Mouse (Mus musculus) adipocyte (in vitro differentiated cells): ENCODE measurements around the gene A930009A15Rik.

Experiments
- DNase-seq: peaks from one replicate; pipeline ENCODE4 v3.0.0-alpha.2; 2016; ENCODE audit warnings: low spot score

Gene A930009A15Rik

DNA sequence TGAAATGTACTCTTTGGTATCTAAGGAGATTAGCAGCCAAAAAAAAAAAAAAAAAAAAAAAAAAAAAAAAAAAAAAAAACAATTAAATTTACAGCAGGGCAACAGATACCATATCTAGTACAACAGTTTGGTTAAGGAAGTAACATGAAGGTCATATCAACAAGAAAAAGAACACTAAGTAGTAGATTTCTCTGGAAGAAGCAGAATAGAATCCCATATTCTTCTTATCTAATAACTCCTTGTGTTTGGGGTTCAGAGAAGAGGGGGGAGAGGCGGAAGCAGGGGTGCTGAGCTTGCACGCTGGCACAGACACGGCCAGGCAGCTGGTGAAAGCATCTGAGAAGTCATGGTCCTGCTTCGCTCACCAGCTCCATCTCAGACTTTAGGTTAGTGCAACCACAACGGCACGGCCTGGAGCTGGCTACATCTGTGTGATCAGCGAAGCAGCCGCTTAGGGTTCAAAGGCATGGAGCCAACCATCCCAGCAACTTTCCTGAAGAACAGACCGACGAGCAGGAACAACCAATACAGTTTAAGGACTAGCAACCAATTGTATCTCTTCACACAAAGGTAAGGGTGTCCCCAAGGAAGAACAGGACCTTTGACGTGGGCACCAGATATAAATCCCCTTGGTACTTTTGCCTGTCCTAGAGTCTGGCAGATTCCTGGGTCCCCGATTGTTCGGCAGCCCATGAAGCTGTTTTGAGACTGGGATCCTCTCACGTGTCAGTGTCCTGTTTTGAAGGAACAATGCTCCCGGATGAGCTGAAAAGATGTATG is at the start of gene A930009A15Rik:
Gene A930009A15Rik (plus strand): TSS at position 275 of the 780 bp plus-strand sequence.
- DNase-seq, result no peak

DNA sequence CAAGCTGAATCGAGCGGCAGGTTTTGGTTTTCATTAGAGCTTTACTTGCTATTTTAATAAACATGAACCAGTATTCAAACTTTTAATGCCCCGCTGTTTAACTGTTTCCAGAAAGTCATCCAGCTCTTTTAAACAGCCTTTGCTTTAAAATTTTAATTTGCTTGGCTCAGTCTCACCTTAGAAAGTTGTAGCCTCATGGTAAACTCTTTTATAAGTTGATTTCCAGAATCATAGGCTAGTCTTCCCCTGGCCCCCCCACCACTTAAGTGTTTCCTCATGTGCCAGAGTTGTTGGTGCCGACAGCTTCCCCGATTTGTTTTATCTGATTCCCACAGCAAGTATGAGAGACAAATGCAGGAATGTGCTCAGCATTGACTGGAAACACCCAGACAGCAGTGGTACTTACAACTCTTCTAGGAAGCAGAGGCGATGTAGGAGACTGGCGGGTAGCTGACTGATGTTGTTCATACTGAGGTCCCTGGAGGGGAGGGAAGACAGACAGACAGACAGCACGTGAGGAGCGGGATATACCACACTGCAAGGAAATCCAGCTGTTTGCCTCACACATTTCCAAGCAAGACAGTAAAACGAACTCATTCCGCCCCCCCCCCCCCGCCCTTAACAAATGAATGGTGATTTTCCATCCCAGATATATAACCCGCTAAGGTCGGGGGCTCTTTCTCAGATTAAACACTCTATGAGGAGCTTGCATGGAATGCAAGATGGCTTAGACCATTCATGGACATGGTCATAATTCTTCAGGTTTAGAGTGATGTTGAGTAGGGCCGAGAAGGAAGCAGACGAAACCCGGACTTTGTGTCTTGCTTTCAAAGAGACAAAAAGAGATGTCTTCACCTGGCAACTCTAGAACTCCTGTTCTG is 49.3 kb upstream of the A930009A15Rik start:
- DNase-seq, result no peak

DNA sequence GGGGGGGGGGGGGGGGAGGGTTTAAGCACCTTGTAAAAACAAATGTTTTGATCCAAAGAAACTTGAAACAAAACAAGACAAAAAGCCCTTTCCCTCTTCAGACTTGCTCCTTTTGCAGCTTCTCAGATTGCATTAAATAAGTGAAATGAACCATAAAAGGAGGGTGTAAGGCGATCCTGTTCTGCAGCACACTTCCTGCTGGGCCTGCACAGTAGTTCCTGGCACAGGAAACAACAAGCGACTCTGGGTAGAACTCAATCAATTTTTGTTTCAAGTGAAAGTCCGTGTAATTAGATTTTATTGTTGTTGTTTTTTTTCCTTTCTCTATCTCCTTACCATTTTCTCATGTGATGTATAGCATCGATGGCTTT is 48.7 kb upstream of the A930009A15Rik start:
- DNase-seq, result no peak

DNA sequence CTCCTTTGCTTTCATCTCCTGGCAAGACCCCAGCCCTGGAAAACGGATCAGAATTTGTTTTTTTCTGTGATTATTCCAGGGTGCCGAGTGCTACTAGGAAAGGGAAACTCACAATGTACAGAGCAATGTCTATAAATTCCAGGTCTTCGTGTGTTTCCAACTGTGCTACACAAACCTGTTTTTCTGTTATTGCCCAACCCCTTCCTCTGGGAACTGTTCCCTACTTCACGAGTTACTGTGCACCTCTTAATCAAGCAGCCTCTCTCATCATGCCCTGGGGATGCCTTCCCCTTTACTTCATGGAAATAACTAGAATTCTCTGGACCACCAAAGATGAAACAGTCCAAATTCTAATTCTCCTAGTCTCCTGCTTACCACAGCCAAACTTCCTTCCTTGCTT is 40.9 kb upstream of the A930009A15Rik start:
- DNase-seq, result no peak

DNA sequence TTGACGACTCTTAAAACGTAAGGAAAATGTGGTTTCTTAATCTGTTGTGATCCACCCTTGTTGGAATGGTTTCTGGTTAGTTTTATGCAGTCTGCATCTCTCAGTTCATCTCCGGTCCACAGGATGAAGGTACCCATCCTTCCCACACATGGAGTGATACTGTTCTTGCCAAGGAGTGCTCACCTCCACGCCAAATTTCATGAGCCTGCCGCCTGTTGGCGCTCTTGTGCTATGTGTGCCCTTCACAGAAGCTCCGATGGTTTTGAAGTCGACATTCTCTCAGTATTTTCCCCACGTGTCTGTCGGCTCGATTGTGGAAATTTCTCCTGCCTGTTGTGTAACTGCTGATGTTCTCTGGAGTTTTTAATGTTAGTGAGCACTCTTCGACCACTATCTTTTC is 40.0 kb upstream of the A930009A15Rik start:
- no peak for DNase-seq

DNA sequence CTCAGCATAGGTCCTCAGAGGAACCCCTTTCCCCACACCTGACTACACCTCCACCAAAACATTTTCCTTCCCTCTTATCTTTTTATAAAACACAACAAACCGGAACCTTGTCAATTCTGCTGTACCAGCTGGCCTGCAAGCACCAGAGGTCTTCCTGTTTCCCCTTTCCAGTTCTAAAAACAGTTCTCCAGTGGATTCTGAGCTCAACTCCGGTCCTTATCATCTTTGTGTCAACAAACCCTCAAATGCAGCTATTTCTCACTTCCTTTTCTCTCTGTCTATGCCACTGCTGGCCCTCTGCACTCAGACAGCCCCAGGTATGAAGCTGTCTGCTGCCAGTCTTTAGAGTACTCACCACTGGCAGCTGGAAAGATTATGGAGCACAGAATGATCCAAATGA is 39.0 kb upstream of the A930009A15Rik start:
- no peak for DNase-seq

DNA sequence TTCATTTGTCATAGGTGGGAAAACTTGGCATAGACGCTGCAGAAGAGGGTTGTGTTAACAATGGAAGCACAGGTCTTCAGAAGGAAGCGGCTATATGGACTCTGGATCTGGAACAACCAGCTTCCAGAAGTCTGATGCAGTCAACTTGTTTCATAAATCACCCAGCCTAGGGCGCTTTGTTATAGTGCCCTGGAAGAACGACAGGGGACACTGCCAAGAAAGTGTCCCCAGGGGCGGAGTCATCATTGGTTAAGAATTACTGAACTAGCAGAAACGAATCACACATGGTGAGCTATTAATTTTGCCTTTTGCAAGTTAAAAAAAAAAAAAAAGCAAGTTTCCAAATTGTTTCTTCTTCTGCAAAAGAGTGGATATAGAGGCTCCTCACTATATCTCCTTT is 26.9 kb upstream of the A930009A15Rik start:
- no peak for DNase-seq

DNA sequence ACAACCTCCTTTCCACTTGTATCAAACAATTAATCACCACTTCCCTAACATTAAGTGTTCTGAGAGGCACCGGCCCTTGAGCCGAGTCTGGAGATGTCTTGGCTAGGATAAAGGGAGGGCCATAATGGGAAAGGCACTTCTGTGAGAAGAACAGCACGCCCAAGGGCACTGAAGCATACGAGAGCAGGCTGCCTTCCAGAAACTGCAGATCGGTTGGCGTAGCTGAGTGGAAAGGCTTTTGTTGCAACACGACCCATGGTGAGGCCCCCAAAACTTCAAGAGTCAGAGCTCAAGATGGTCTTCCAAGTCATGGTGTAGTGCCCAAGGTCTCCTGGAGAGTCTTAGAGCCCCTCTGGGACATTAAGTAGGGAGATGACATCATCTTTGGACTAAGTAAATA is 19.5 kb upstream of the A930009A15Rik start:
- no peak for DNase-seq

DNA sequence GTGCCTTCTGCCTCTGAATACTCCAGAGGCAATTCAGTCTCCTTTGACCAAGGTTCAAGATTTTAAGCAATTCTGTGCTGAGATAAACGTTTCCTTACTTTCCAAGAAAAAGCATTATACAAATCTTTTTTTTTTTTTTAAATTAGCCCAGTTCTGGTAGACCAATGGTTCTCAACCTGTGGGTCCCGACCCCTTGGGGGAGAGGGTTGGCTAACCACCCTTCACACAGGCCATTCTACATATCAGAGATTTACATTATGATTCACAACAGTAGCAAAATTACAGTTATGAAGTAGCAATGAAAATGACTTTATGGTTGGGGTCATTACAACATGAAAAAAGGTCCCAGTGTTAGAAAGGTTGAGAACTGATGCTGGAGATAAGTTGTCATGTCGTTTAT is 18.7 kb upstream of the A930009A15Rik start:
- no peak for DNase-seq

DNA sequence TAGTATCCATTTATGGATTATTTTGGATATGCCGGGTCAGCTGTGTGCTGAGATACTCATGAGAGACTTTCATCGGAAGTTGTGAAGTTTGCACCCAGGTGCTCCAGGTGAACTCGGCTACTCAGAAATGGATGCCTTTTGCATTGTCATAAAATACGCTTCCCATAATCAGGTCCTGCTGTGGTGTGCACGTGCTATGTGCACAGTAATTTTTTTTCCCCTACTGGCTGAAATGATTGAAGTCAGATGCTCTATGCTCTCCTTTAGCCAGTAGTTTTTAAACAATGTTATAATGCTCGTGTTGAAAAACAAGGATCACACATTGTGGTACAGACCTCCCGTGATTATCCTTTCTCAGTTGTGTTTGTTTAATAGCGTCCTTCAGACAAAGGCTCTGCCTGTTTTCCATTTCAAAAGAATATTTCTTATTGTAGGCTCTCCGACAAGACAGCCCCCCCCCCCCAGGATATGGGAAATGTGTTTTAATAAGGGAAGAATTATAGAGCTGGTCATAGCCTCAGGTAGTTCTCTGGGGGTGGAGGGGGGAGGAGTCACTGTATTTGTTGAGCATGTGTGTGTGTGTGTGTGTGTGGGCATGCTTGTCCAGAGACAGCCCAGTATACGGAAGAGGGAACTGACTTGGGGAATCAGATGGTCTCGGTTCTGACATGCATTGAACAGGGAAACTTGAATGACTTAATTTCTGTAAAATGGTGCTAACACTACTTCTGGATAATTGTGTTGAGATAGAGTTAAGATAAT is 16.3 kb upstream of the A930009A15Rik start:
- no peak for DNase-seq

DNA sequence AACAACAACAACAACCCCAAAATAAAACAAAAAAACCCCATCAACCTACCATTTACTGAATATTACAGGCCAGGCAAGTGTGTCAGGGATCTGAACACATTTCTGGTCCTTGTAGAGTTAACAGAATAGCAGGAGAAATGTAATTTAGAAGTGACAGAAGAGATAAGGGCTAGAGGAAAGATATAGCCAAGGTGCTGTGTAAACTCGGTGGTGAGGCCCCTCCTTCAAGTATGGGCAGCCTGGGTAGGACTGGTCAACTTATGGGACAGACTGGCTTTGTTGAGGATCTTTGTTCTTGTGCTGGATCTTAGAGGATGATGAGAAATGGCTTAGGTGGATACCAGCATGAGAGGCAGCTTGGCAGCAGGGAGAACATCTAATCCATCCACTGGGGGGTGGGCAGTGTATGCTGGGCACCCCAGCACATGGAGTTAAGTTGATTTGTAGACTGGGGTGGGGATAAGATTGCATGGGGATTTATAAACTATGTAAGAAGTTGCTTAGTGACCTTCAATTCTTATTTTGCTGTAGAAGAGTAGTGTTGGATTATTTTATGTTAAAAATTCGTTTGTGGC is 14.5 kb upstream of the A930009A15Rik start:
- no peak for DNase-seq

DNA sequence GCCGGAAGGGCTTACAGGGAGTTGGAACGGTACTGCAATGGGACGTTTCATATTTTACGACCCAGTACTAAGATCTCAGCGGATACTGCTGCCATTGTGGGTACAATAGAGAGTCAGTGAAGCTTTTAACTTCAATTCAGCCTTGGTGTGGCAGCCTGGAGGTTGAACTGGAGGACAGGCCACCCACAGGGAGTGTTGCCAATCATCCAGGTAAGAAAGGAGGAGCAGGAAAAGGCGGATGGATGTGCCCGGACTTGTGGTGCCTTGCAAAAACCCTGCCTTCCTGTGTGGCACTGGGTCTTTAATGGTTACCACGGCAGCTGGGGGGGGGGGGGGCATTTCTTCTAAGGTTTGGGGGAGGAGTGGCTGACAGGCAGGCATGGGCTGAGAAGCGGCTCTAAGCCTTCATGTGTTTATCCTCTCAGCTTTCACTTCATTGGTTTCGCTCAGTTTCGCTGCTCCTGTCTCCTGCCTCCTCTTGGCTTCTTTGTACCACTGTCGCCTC is 13.0 kb upstream of the A930009A15Rik start:
- no peak for DNase-seq

DNA sequence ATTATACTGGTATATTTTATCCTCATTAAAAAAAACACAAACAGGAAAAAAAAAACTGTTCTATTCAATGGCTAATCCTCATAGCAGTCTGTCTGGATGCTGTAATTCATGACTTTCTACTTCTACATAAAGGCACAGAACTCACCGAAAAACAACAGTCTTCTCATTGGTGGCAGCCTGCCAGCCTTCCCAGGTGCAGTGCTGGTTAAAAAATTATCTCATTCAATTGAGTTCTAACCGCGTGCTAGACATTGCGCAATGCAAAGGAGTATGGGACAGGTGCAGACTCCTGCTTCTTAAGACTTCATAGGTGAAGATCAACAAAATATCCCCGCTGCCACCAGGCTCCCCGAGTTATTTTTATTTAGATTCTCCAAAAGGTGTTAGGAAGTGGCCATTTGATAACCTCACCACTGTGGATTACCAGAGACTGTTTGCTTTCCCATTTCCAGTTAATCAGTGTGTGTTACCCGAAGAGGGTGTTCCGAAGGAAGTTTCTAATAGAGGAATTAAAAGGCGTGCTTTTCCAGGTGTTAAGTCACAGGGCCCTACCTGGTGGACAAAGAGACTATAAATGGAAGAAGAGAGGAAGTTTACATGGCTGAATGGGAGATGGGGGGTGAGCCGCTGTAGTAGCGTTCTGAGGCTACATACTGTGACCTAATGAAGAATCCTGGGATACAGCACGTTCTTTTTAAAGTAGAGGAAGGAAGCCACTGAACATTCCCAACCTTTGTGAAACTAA is 8.5 kb upstream of the A930009A15Rik start:
- DNase-seq, result no peak

DNA sequence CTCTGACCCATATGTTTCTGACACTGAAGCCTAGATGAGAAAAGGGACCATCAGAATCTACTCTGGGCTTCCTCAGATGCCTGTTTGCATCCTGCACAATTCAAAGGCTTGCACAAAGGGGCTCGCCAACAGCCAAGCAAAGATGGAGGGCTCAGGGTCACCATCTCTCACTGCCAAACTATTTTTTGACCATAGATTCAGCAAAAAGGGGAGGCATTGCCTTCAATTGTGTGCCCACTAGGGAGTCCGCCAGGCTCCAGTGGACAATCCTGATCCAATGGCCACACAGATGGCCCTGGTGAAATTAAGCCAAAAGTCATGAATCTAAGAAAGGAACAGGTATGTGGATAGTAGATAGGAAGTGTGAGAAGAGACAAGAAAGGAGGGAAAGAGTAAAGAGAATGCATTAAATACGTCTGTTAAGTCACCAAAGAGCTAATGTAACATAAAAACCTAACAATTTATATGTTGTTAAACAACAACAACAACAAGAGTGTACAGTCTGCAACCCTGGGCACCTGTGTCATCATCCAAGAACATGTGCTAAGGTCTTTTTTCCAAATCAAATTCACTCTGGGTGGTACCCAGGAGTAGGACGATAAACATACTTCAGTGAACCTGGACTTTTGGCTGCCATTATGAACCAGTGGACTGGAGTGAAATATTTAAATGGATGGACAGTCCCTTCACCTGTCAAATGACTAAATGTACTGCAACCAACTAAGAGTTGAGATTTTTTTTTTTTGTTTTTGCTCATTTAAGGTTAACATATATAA is 6.7 kb upstream of the A930009A15Rik start:
- no peak for DNase-seq

DNA sequence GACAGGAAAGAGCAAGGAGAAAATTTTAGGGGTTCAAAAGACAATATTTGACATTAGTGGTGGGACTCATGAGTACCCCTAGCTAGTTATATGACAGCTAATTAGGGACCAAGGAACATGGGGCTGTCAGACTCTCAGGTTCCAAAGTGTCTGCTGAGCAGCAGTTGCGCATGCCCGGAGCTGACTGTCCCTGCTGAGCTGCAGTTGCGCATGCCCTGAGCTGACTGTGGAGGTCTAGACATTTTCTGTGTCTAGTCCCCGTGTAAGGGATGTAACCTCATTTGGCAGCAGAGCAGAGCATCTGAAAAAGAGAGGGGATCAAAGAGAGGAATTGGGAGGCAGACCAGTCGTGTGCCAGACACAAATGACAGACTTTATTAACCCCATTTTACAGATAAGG is 5.8 kb upstream of the A930009A15Rik start:
- DNase-seq, result no peak

DNA sequence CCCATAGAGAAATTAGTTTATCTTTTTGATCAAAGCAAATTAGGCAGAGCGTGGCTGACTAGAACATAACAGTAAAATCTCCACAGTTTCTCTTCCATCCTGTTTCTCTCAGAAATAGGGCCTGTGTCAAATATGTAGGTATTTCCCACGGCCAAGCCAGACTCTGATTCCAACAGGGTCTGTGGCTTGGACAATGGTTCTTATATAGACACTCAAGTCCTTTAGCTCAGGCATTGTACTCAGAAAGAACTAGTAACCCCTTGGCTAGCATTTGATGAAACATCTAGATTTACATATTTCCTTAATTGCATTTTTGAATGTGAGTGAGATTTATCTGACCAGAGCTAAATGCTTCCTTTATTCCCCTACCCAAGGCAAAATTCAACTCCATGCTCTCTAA is 791 bp downstream of the A930009A15Rik start:
- no peak for DNase-seq

DNA sequence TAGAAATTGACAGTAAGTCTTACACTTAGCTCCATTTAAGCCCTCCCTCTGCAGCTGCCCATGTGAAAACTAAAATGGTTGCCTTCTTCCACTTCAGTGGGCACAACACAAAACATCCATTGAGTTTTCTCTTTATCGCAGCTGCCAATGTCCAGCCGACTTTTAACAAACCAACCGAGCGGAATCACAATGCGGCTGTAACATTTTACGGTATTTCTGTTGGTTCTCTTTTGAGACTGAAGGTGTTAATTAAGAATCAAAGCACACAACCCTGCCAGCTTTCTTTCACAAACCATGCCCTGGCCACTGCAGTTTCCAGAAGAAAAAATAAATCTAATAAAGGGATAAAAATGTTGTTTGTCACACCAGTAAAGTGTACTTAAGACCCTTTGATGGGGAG is 1.5 kb downstream of the A930009A15Rik start:
- DNase-seq, result no peak

DNA sequence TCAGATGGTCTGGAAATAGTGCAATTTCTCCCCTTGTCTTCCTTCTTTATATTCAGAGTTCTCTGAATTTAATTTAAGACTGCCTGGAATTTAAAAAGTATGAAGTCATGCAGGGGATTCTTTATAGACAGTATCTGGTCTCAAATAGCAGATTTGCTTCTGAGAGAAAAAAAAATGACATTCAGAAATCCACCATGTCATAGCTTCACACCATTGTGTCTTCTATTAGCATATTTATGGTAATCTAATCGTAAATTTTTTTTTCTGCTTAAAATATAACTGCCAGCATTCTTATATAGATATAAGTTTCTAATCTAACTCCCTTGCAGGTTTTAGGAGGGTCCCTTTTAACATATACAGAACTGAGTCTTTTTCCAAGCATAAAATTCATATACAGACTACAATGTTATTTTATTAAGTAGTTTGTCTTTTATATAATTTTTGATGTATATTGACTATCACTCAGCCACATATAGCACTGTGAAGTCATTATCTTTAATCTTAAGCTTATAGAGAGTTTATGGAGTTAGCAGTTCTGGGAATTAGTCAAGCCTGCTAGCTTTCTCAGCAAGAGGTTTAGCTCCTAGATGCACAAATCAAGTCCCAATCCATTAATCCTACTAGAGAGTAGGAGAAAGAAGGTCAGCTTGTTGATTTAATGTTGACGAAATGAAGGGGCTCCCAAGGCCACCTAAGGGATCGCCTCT is 2.1 kb downstream of the A930009A15Rik start:
- no peak for DNase-seq

DNA sequence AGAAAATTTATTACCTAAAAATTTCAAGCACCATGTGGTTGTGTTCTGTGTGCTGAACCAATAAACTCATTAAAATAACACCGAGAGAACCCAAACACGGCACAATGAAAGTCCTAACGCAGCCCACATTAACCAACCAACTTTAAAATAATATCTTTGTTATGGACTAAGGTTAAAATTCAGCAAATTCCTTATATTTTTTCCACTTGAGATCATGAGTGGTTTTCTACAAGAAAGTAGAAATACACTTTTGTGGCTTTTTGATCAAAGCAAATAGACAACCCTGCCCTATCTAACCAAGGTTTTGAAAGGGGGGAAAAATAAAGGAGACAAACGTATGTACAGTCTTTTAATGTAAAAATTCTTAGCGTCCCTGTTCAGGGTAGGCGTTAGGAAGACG is 9.3 kb downstream of the A930009A15Rik start:
- DNase-seq, result no peak

DNA sequence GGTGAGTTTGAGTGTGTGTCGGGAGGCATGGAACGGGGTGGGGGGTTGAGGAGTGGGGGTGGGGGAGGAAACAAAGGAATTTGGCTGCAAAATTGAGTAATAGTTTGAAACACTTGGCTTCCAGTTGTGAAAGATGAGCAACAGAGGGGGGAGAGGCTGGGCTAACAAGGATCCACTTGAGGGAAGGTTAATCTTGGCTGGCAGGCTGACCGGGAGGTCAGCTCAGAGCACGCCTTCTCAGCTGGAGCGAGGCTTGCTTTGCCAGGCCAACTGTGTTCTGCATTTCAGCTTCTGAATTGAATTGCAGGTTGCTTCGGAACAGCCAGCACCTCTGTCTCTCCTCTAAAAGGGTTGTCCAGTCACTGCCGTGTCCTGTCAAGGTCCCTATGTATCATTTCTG is 9.7 kb downstream of the A930009A15Rik start:
- no peak for DNase-seq
